Mouse (Mus musculus) C2C12 (cell line): Measurements from ENCODE around the gene Pidd1.

Experiments used
- CEBPB ChIP-seq: IDR thresholded peaks from one replicate; pipeline ENCODE4 v1.6.1; 2011; ENCODE audit warnings: low read depth, mild to moderate bottlenecking, control low read depth, moderate library complexity
- CTCF ChIP-seq: IDR thresholded peaks from one replicate; pipeline ENCODE4 v1.5.1; 2011; ENCODE audit not compliant: control insufficient read depth, insufficient read depth, insufficient read length
- MAX ChIP-seq: IDR thresholded peaks from one replicate; pipeline ENCODE4 v1.6.1; 2011; ENCODE audit warnings: mild to moderate bottlenecking, control low read depth
- MYOG ChIP-seq: IDR thresholded peaks from one replicate; pipeline ENCODE4 v1.6.1; 2011; ENCODE audit not compliant: control insufficient read depth, insufficient read length; ENCODE audit errors: extremely low read depth

DNA sequence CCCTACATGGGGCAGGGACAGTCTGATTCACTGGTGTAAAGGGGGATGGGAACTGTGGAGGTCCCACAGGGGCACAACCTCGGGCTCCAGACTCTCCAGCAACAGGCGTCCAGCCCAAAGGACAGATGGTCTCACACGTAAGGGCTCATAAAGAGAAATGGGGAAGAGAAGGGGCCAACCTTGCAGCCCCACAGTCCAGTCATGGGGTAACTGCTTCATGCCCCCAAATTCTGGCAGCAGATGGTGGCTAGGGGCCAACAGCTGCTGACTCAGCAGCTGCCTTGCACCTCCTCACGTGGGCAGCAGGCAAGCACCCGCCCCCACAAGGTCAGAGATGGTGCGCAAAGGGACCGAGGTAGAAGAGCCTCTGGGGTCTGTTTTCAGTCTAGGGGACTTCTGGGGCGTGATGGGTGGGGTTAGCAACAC, 11.6 kb downstream of the Pidd1 start:
- no peak for TF ChIP-seq MAX
- no peak for TF ChIP-seq CTCF
- TF ChIP-seq CEBPB, result no peak
- TF ChIP-seq MYOG, result no peak
